Mouse (Mus musculus) forebrain, postnatal 0 days (tissue): ENCODE results near the gene H2-Ab1. TPM values are rescaled to one million over a fixed set of nuclear protein-coding genes. Genes with fewer than 3 reads are reported as not detected.
"Not testable (repeated sequence)": the region's sequence is repeated elsewhere in the genome, so short reads cannot be mapped to it uniquely, and the experiment has no call there.

Experiments
- ATAC-seq: fragments of 200-750 bp; cut with Nextera tagmentation; 2 replicates; pipeline ENCODE4 v1.8.0; 2017; ENCODE audit warnings: mild to moderate bottlenecking, moderate library complexity
- DNase-seq: peaks from one replicate; pipeline ENCODE4 v3.0.0-alpha.2; 2015
- H3K27ac ChIP-seq: fragments of 300-500 bp; sonication (generic); 2 replicates; pipeline ENCODE4 v1.5.1; 2014; ENCODE audit warnings: low read depth, mild to moderate bottlenecking, antibody characterized with exemption, low read length, moderate library complexity, mixed read lengths
- H3K27me3 ChIP-seq: fragments of 300-500 bp; sonication (generic); 2 replicates; pipeline ENCODE4 v1.6.1; 2014; ENCODE audit warnings: mild to moderate bottlenecking, low read length, mixed read lengths; ENCODE audit not compliant: insufficient read depth
- H3K36me3 ChIP-seq: fragments of 300-500 bp; sonication (generic); 2 replicates; pipeline ENCODE4 v1.6.1; 2014; ENCODE audit warnings: mild to moderate bottlenecking, moderate library complexity; ENCODE audit not compliant: insufficient read depth
- H3K4me1 ChIP-seq: fragments of 300-500 bp; sonication (generic); 2 replicates; pipeline ENCODE4 v1.6.1; 2014; ENCODE audit warnings: antibody characterized with exemption; ENCODE audit not compliant: insufficient read depth
- H3K4me2 ChIP-seq: fragments of 300-500 bp; sonication (generic); 2 replicates; pipeline ENCODE4 v1.6.1; 2014; ENCODE audit warnings: low read depth, mild to moderate bottlenecking, moderate library complexity
- H3K4me3 ChIP-seq: fragments of 300-500 bp; sonication (generic); 2 replicates; pipeline ENCODE4 v1.5.1; 2014; ENCODE audit warnings: low read depth, low read length, mixed read lengths
- H3K9ac ChIP-seq: fragments of 300-500 bp; sonication (generic); 2 replicates; pipeline ENCODE4 v1.6.1; 2014; ENCODE audit warnings: mild to moderate bottlenecking
- H3K9me3 ChIP-seq: fragments of 300-500 bp; sonication (generic); 2 replicates; pipeline ENCODE4 v1.6.1; 2016; ENCODE audit warnings: low read length
- CTCF ChIP-seq: sonication (generic); IDR thresholded peaks from 2 replicates; pipeline ENCODE4 v1.5.1; 2016; ENCODE audit warnings: antibody characterized with exemption, control low read depth, low read depth
- WGBS: fragments of 180-500 bp; shearing (Covaris S2); extraction: QIAGEN DNeasy Blood & Tissue Kit; methylation state at CpG from one replicate; pipeline ENCODE4 v1.1.7; 2014; 5-methylcytosine and 5-hydroxymethylcytosine counted together
- polyA plus RNA-seq: library from polyadenylated mRNA; unstranded; fragments of >200 nt; fragmentation: Nextera tagmentation; extraction: Ambion mirVana; gene quantifications from 2 replicates; pipeline ENCODE4 v1.2.1, GENCODE M21; 2015
- total RNA-seq: library from RNA; depleted of rRNA; stranded (reverse); fragments of >200 nt; gene quantifications from 2 replicates; pipeline ENCODE4 v1.2.3, GENCODE M21; 2014

The H2-Ab1 gene
- total and polyA plus RNA-seq, 2 experiments from 2014 or later, result 1.8 to 2.0 TPM

GRCm38 (mm10) chr17:34224816-34225215 lies 32.7 kb upstream of the H2-Ab1 start:
- Histone ChIP-seq H3K9me3 (no peaks in the 10 kb centered on the region), H3K4me2 (no peak overlapping the region), H3K4me1 (no peaks in the 10 kb centered on the region), H3K27ac (no peak overlapping the region), H3K36me3 (no peaks in the 10 kb centered on the region), H3K4me3 (no peak overlapping the region), H3K9ac (no peak overlapping the region), H3K27me3 (no peaks in the 10 kb centered on the region)
- DNase-seq (no peak), ATAC-seq (no peak)
- no peak for TF ChIP-seq CTCF
- WGBS, result 96% methylated on average over 3 of the region's 3 CpGs

DNA sequence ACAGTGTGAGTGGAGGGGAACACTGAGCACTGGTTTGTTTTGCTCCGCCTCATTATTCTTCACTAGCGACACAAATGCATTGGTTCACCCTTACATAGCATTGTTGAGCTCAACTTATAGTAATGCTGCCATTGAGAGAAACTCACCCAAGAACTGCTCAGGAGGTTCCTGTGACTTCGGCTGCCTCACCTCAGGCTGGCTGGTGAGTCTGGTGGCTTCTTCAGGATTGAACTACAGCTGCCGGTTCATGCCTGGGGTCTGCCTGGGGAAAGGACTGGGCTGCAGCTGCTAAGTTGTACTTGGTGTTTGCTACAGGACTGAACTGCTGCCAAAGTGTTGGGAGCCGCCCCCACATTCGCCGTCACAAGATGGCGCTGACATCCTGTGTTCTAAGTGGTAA lies 32.1 kb upstream of the H2-Ab1 start:
- TF ChIP-seq CTCF, result no peak
- H3K9ac ChIP-seq, result no peak overlapping the region
- ATAC-seq (no peak), DNase-seq (no peak)
- no peak overlapping the region for H3K4me3 ChIP-seq
- 94% methylated on average over 8 of the region's 8 CpGs for WGBS
- H3K4me2 ChIP-seq, result no peak overlapping the region
- no peaks in the 10 kb centered on the region for H3K4me1 ChIP-seq
- no peaks in the 10 kb centered on the region for H3K27me3 ChIP-seq
- no peak overlapping the region for H3K27ac ChIP-seq
- H3K36me3 ChIP-seq, result no peaks in the 10 kb centered on the region
- no peaks in the 10 kb centered on the region for H3K9me3 ChIP-seq

DNA sequence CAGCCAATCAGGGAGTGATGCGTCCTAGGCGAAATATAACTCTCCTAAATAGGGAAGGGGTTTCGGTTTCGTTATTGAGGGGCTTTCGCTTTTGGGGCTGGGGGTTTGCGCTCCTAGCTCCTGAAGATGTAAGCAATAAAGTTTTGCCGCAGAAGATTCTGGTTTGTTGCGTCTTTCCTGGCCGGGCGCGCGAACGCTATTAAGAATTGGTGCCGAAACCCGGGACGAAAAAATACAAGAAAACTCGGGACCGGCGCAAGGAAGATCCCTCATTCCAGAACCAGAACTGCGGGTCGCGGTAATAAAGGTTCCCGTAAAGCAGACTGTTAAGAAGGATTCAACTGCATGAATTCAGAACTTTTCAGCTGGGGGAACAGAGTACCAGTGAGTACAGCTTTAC lies 31.6 kb upstream of the H2-Ab1 start:
- not testable (repeated sequence) for DNase-seq, H3K9me3 ChIP-seq, H3K4me2 ChIP-seq, H3K4me3 ChIP-seq, H3K27ac ChIP-seq, ATAC-seq, H3K27me3 ChIP-seq, H3K4me1 ChIP-seq, H3K9ac ChIP-seq, H3K36me3 ChIP-seq
- WGBS, result 98% methylated on average over 13 of the region's 23 CpGs

DNA sequence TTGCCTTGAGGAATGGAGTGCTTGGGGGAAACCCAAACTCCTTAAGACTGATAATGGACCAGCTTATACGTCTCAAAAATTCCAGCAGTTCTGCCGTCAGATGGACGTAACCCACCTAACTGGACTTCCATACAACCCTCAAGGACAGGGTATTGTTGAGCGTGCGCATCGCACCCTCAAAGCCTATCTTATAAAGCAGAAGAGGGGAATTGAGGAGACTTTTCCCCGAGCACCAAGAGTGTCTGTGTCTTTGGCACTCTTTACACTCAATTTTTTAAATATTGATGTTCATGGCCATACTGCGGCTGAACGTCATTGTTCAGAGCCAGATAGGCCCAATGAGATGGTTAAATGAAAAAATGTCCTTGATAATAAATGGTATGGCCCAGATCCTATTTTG lies 26.5 kb upstream of the H2-Ab1 start:
- H3K4me3 ChIP-seq, H3K27ac ChIP-seq, H3K4me2 ChIP-seq, H3K36me3 ChIP-seq, H3K4me1 ChIP-seq, H3K27me3 ChIP-seq, DNase-seq, H3K9me3 ChIP-seq, H3K9ac ChIP-seq, ATAC-seq: not testable (repeated sequence)
- 88% methylated on average over 4 of the region's 9 CpGs for WGBS

- H3K4me1 ChIP-seq, H3K27me3 ChIP-seq, DNase-seq, H3K9me3 ChIP-seq, H3K27ac ChIP-seq, H3K9ac ChIP-seq, ATAC-seq, H3K36me3 ChIP-seq, H3K4me2 ChIP-seq, H3K4me3 ChIP-seq: not testable (repeated sequence)
- 92% methylated on average over 5 of the region's 7 CpGs for WGBS
Measured at GRCm38 (mm10) chr17:34232021-34232420, 25.5 kb upstream of the H2-Ab1 start.

GRCm38 (mm10) chr17:34234926-34235325 lies 22.6 kb upstream of the H2-Ab1 start:
- no peak overlapping the region for H3K4me2 ChIP-seq
- H3K4me3 ChIP-seq, result no peak overlapping the region
- DNase-seq (peak; percentile 63), ATAC-seq (peak; percentile 71)
- no peaks in the 10 kb centered on the region for H3K4me1 ChIP-seq
- H3K36me3 ChIP-seq, result no peaks in the 10 kb centered on the region
- 47% methylated on average over 9 of the region's 9 CpGs for whole genome bisulfite sequencing
- H3K9ac ChIP-seq, result no peak overlapping the region
- peak; percentile 84 for TF ChIP-seq CTCF
- H3K27ac ChIP-seq, result no peak overlapping the region
- H3K27me3 ChIP-seq, result no peaks in the 10 kb centered on the region
- no peaks in the 10 kb centered on the region for H3K9me3 ChIP-seq

GRCm38 (mm10) chr17:34236691-34237090 lies 20.8 kb upstream of the H2-Ab1 start:
- no peaks in the 10 kb centered on the region for H3K4me1 ChIP-seq
- DNase-seq, result peak; percentile 29
- no peaks in the 10 kb centered on the region for H3K36me3 ChIP-seq
- no peak overlapping the region for H3K4me3 ChIP-seq
- no peak for ATAC-seq
- H3K9ac ChIP-seq, result no peak overlapping the region
- WGBS, result 76% methylated on average over 5 of the region's 5 CpGs
- no peaks in the 10 kb centered on the region for H3K9me3 ChIP-seq
- TF ChIP-seq CTCF, result no peak
- H3K4me2 ChIP-seq, result no peak overlapping the region
- no peaks in the 10 kb centered on the region for H3K27me3 ChIP-seq
- H3K27ac ChIP-seq, result no peak overlapping the region

DNA sequence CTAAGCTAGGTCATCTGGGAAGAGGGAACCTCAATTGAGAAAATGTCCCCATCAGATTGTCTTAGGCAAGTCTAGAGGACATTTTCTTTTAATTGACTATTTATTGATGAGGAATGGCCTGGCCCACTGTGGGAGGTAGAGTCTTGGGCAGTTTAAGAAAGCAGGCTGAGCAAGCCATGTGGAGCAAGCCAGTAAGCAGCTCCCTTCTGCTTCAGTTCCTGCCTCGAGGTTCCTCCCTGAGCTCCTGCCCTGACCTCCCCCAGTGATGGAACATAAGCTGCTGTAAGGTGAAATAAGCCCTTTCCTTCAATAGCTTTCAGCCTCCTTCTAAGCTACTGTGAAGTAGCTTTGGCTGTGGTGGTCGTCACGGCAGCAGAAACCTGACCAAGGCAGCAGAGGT lies 19.7 kb upstream of the H2-Ab1 start:
- Histone ChIP-seq H3K27me3 (no peaks in the 10 kb centered on the region), H3K4me1 (no peaks in the 10 kb centered on the region), H3K36me3 (no peaks in the 10 kb centered on the region), H3K4me3 (no peak overlapping the region), H3K27ac (no peak overlapping the region), H3K9me3 (no peaks in the 10 kb centered on the region), H3K9ac (no peak overlapping the region), H3K4me2 (no peak overlapping the region)
- WGBS, result 64% methylated on average over 3 of the region's 3 CpGs
- DNase-seq (no peak), ATAC-seq (no peak)
- no peak for TF ChIP-seq CTCF
